Mouse (Mus musculus) cortical plate, adult 2 months (tissue): ENCODE measurements at regions not wholly inside any gene's neighbourhood (a gene's known extent, or its start where the extent isn't known, plus 50 kb on each side); places are given as distances from the start of the nearest gene placed in this dataset.

ENCODE experiments used
- CTCF ChIP-seq: fragments of 200-500 bp; IDR thresholded peaks from 2 replicates; pipeline ENCODE4 v1.5.1; 2011; ENCODE audit warnings: mild to moderate bottlenecking, control low read depth, low read length; ENCODE audit not compliant: insufficient read depth; ENCODE audit errors: extremely low read depth
- POLR2A ChIP-seq: fragments of 200-500 bp; IDR thresholded peaks from 2 replicates; pipeline ENCODE4 v1.6.1; 2011; ENCODE audit warnings: mild to moderate bottlenecking, low read length, control low read depth; ENCODE audit not compliant: insufficient read depth; ENCODE audit errors: extremely low read depth

GRCm38 (mm10) chr12:106524411-106524810 is 514.4 kb downstream of the Vrk1 start:
- TF ChIP-seq POLR2A (no peak), CTCF (no peak)
